Mouse (Mus musculus): ENCODE measurements around the gene Cldnd2. TPM values are rescaled to one million over a fixed set of nuclear protein-coding genes. Genes with fewer than 3 reads are reported as not detected.

The Cldnd2 gene
- polyA plus RNA-seq, 1 experiment from 2014 or later, result not detected

- H3K27me3 ChIP-seq (ENCODE audit: control insufficient read depth, insufficient read depth, low read length), result peaks cover 11% of the 10 kb centered on the region; the same call in 1 of the 2 replicates
- H3K9me3 ChIP-seq (ENCODE audit: control insufficient read depth, low read length), result no peaks in the 10 kb centered on the region
- H3K4me3 ChIP-seq (ENCODE audit: low read depth, low read length), result no peak overlapping the region
- no peaks in the 10 kb centered on the region for H3K36me3 ChIP-seq (ENCODE audit: control insufficient read depth, insufficient read depth, low read length)
- DNase-seq (ENCODE audit: low spot score, missing footprints) (no peak), ATAC-seq (ENCODE audit: low FRiP score) (no peak)
- H3K4me1 ChIP-seq (ENCODE audit: control insufficient read depth, insufficient read depth, low read length), result no peaks in the 10 kb centered on the region
- no peak overlapping the region for H3K4me2 ChIP-seq
- no peak overlapping the region for H3K9ac ChIP-seq (ENCODE audit: low read length)
- no peak overlapping the region for H3K27ac ChIP-seq (ENCODE audit: low read depth, low read length)
- 70% methylated on average over 3 of the region's 3 CpGs for WGBS
Measured at GRCm38 (mm10) chr7:43481191-43481590, 40.6 kb downstream of the Cldnd2 start.

DNA sequence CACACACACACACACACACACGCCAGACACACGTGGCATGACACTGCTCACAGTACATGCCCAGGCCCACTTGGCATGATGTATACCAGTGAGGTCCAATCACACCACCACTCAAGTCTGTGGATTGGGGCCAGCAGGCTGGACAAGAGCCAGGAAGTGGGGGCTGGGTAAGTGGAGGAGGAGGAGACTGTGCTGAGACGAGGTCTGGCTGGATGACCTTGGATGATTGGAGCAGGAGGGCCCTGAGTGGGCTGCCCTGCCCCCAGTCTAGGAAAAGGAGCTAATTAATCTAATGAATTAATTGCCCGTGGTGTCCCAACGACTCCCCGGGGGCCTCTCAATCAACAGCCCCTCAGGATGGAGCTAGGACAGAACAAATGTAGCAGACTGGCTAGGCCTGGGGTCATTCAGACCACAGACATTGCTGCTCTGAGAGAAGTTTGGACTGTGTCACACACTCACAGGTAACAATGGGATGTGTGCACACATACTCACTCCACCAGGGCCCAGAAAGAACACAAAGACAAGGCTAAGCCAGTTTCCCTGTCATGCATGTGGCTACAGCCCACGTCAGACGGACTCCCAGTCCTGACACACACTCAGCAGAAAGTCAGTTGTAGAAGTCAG is 41.6 kb downstream of the Cldnd2 start:
- Histone ChIP-seq H3K27ac (ENCODE audit: low read depth, low read length) (no peak overlapping the region), H3K36me3 (ENCODE audit: control insufficient read depth, insufficient read depth, low read length) (no peaks in the 10 kb centered on the region), H3K4me3 (ENCODE audit: low read depth, low read length) (no peak overlapping the region), H3K9me3 (ENCODE audit: control insufficient read depth, low read length) (no peaks in the 10 kb centered on the region), H3K9ac (ENCODE audit: low read length) (no peak overlapping the region), H3K4me2 (no peak overlapping the region), H3K4me1 (ENCODE audit: control insufficient read depth, insufficient read depth, low read length) (no peaks in the 10 kb centered on the region), H3K27me3 (ENCODE audit: control insufficient read depth, insufficient read depth, low read length) (peaks cover 5% of the 10 kb centered on the region; the same call in 1 of the 2 replicates)
- ATAC-seq (ENCODE audit: low FRiP score) (peak; percentile 46), DNase-seq (ENCODE audit: low spot score, missing footprints) (peak; percentile 54)
- WGBS, result 75% methylated on average over 8 of the region's 8 CpGs

DNA sequence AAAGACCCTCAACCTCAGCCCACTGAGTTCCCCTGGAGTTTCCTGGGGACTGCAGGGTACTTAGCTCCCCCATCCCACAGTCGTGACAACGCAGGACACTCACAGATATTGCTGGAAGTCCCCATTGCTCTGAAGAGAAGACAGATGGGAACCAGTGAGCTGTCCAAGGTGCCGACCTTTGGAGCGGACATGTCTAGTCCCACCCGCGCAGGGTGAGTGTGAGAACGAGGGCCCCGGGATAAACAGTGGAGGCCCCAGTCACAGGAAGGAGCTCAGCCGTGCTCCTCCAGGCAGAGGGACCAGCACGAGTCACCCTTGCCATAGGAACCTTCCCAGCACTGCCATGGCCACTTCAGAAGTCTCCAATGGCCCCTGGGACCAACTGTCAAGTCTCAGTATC is 42.7 kb downstream of the Cldnd2 start:
- no peak overlapping the region for H3K4me3 ChIP-seq (ENCODE audit: low read depth, low read length)
- H3K9me3 ChIP-seq (ENCODE audit: control insufficient read depth, low read length), result no peaks in the 10 kb centered on the region
- no peak overlapping the region for H3K9ac ChIP-seq (ENCODE audit: low read length)
- peak; percentile 57 for DNase-seq (ENCODE audit: low spot score, missing footprints)
- no peaks in the 10 kb centered on the region for H3K27me3 ChIP-seq (ENCODE audit: control insufficient read depth, insufficient read depth, low read length)
- WGBS, result 28% methylated on average over 10 of the region's 10 CpGs
- H3K4me2 ChIP-seq, result no peak overlapping the region
- H3K27ac ChIP-seq (ENCODE audit: low read depth, low read length), result no peak overlapping the region
- no peak for ATAC-seq (ENCODE audit: low FRiP score)
- no peaks in the 10 kb centered on the region for H3K36me3 ChIP-seq (ENCODE audit: control insufficient read depth, insufficient read depth, low read length)
- H3K4me1 ChIP-seq (ENCODE audit: control insufficient read depth, insufficient read depth, low read length), result no peaks in the 10 kb centered on the region

GRCm38 (mm10) chr7:43488646-43489045 is 48.1 kb downstream of the Cldnd2 start:
- Histone ChIP-seq H3K27ac (ENCODE audit: low read depth, low read length) (no peak overlapping the region), H3K9ac (ENCODE audit: low read length) (0 out of 2 replicates have a peak overlapping the region, but pooled peaks have one; percentile 24)

GRCm38 (mm10) chr7:43489631-43490125 is 49.1 kb downstream of the Cldnd2 start, which contains the start of gene Iglon5:
Gene Iglon5 (minus strand): TSS chr7:43490075.
- Histone ChIP-seq H3K27me3 (ENCODE audit: control insufficient read depth, insufficient read depth, low read length) (no peaks in the 10 kb centered on the region), H3K4me1 (ENCODE audit: control insufficient read depth, insufficient read depth, low read length) (no peaks in the 10 kb centered on the region; the same call in 1 of the 2 replicates), H3K36me3 (ENCODE audit: control insufficient read depth, insufficient read depth, low read length) (no peaks in the 10 kb centered on the region), H3K27ac (ENCODE audit: low read depth, low read length) (peak within 1 kb of the TSS; percentile 67), H3K9me3 (ENCODE audit: control insufficient read depth, low read length) (no peaks in the 10 kb centered on the region), H3K4me3 (ENCODE audit: low read depth, low read length) (peak within 1 kb of the TSS; percentile 62), H3K9ac (ENCODE audit: low read length) (peak within 1 kb of the TSS; percentile 86), H3K4me2 (peak within 1 kb of the TSS; percentile 75)
- peak; percentile 94 for DNase-seq (ENCODE audit: low spot score, missing footprints)
- 3% methylated on average over 16 of the region's 41 CpGs for WGBS
- peak; percentile 77 for ATAC-seq (ENCODE audit: low FRiP score)

More at GRCm38 (mm10) chr7:43488646-43489045, 48.1 kb downstream of the Cldnd2 start:
- H3K27me3 ChIP-seq (ENCODE audit: control insufficient read depth, insufficient read depth, low read length), result no peaks in the 10 kb centered on the region
- peak overlapping the region; percentile 62 for H3K4me3 ChIP-seq (ENCODE audit: low read depth, low read length)
- DNase-seq (ENCODE audit: low spot score, missing footprints) (peak; percentile 83), ATAC-seq (ENCODE audit: low FRiP score) (no peak)
- peak overlapping the region; percentile 75; the same call in 1 of the 2 replicates for H3K4me2 ChIP-seq
- H3K9me3 ChIP-seq (ENCODE audit: control insufficient read depth, low read length), result no peaks in the 10 kb centered on the region
- no peaks in the 10 kb centered on the region; the same call in 1 of the 2 replicates for H3K4me1 ChIP-seq (ENCODE audit: control insufficient read depth, insufficient read depth, low read length)
- H3K36me3 ChIP-seq (ENCODE audit: control insufficient read depth, insufficient read depth, low read length), result no peaks in the 10 kb centered on the region
- WGBS, result 42% methylated on average over 5 of the region's 5 CpGs

GRCm38 (mm10) chr7:43490182-43490584 is 49.6 kb downstream of the Cldnd2 start:
- Histone ChIP-seq H3K27me3 (ENCODE audit: control insufficient read depth, insufficient read depth, low read length) (no peaks in the 10 kb centered on the region), H3K4me1 (ENCODE audit: control insufficient read depth, insufficient read depth, low read length) (no peaks in the 10 kb centered on the region; the same call in 1 of the 2 replicates), H3K36me3 (ENCODE audit: control insufficient read depth, insufficient read depth, low read length) (no peaks in the 10 kb centered on the region), H3K4me3 (ENCODE audit: low read depth, low read length) (peak overlapping the region; percentile 62), H3K9ac (ENCODE audit: low read length) (peak overlapping the region; percentile 86), H3K27ac (ENCODE audit: low read depth, low read length) (peak overlapping the region; percentile 67), H3K4me2 (peak overlapping the region; percentile 75), H3K9me3 (ENCODE audit: control insufficient read depth, low read length) (no peaks in the 10 kb centered on the region)
- ATAC-seq (ENCODE audit: low FRiP score), result peak; percentile 93
- peak; percentile 97 for DNase-seq (ENCODE audit: low spot score, missing footprints)
- WGBS, result 0% methylated on average over 6 of the region's 13 CpGs

DNA sequence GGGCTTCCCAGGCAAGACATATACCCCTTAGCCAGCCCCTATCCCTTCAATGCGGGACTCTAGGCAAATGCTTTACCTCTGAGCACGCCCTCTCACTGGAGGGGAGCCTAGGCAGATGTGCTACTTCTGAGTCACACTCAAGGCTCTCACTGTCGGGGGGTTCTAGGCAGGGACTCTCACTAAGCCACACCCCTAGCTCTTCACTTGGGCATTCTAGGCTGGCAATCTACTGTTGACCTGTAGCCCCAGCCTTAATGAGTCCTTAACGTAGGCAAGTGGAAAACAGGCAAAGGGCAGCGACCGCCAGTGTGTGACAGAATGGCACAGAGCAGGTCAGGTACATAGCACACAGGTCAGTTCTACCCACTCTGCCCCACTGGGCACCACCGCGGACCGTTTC is 50.3 kb downstream of the Cldnd2 start:
- Histone ChIP-seq H3K4me1 (ENCODE audit: control insufficient read depth, insufficient read depth, low read length) (no peaks in the 10 kb centered on the region; the same call in 1 of the 2 replicates), H3K9me3 (ENCODE audit: control insufficient read depth, low read length) (no peaks in the 10 kb centered on the region), H3K27ac (ENCODE audit: low read depth, low read length) (no peak overlapping the region), H3K4me2 (peak overlapping the region; percentile 75; the same call in 1 of the 2 replicates), H3K4me3 (ENCODE audit: low read depth, low read length) (no peak overlapping the region), H3K27me3 (ENCODE audit: control insufficient read depth, insufficient read depth, low read length) (no peaks in the 10 kb centered on the region), H3K9ac (ENCODE audit: low read length) (no peak overlapping the region), H3K36me3 (ENCODE audit: control insufficient read depth, insufficient read depth, low read length) (no peaks in the 10 kb centered on the region)
- DNase-seq (ENCODE audit: low spot score, missing footprints), result peak; percentile 85
- 70% methylated on average over 9 of the region's 9 CpGs for WGBS
- no peak; the same call in 1 of the 2 replicates for ATAC-seq (ENCODE audit: low FRiP score)

Small RNA genes within 50 kb of the gene (microRNA-seq; reads per million reads assigned to microRNA genes)
- gene Mir7051, result 2.7 reads per million, percentile 10 among the genes with 10 or more reads in this experiment

Other genes with a start within 250 kb of the Cldnd2 start
- 14.9 and 15.7 TPM in 2 replicates for gene Zfp715, start 127.5 kb upstream of the Cldnd2 start, polyA plus RNA-seq (2014; fragmentation: Nextera tagmentation; extraction: Ambion mirVana)
- 0.23 and 0.55 TPM in 2 replicates for gene Siglecf, start 89.4 kb upstream of the Cldnd2 start, polyA plus RNA-seq (2014; fragmentation: Nextera tagmentation; extraction: Ambion mirVana)
- not detected in 2 replicates for gene Siglecg, start 32.6 kb upstream of the Cldnd2 start, polyA plus RNA-seq (2014; fragmentation: Nextera tagmentation; extraction: Ambion mirVana)
- gene Lim2, start 13.1 kb upstream of the Cldnd2 start, polyA plus RNA-seq (2014; fragmentation: Nextera tagmentation; extraction: Ambion mirVana), result 0.20 TPM in 1 of 2 replicates, not detected in the other
- 0.19 TPM in 1 of 2 replicates, not detected in the other for gene Nkg7, start 3.7 kb upstream of the Cldnd2 start, polyA plus RNA-seq (2014; fragmentation: Nextera tagmentation; extraction: Ambion mirVana)
- gene Etfb, start 3.3 kb downstream of the Cldnd2 start, polyA plus RNA-seq (2014; fragmentation: Nextera tagmentation; extraction: Ambion mirVana), result 187 and 202 TPM in 2 replicates
- gene Gm45233, start 3.3 kb downstream of the Cldnd2 start, polyA plus RNA-seq (2014; fragmentation: Nextera tagmentation; extraction: Ambion mirVana), result 0.46 TPM in 1 of 2 replicates, not detected in the other
- 2.2 and 2.4 TPM in 2 replicates for gene Vsig10l, start 22.4 kb downstream of the Cldnd2 start, polyA plus RNA-seq (2014; fragmentation: Nextera tagmentation; extraction: Ambion mirVana)
- gene Iglon5, start 49.3 kb downstream of the Cldnd2 start, polyA plus RNA-seq (2014; fragmentation: Nextera tagmentation; extraction: Ambion mirVana), result 2.3 and 3.1 TPM in 2 replicates
- gene 4931406B18Rik, start 65.2 kb downstream of the Cldnd2 start, polyA plus RNA-seq (2014; fragmentation: Nextera tagmentation; extraction: Ambion mirVana), result not detected in 2 replicates
- 0.63 and 0.70 TPM in 2 replicates for gene Cd33, start 103.6 kb downstream of the Cldnd2 start, polyA plus RNA-seq (2014; fragmentation: Nextera tagmentation; extraction: Ambion mirVana)
- gene Zfp658, start 121.5 kb downstream of the Cldnd2 start, polyA plus RNA-seq (2014; fragmentation: Nextera tagmentation; extraction: Ambion mirVana), result 6.7 and 8.7 TPM in 2 replicates
- gene Zfp719, start 138.8 kb downstream of the Cldnd2 start, polyA plus RNA-seq (2014; fragmentation: Nextera tagmentation; extraction: Ambion mirVana), result 17.3 and 17.9 TPM in 2 replicates
- gene Zfp819, start 166.4 kb downstream of the Cldnd2 start, polyA plus RNA-seq (2014; fragmentation: Nextera tagmentation; extraction: Ambion mirVana), result 0.23 and 0.64 TPM in 2 replicates
- gene Ceacam18, start 193.9 kb downstream of the Cldnd2 start, polyA plus RNA-seq (2014; fragmentation: Nextera tagmentation; extraction: Ambion mirVana), result not detected in 2 replicates
- gene Siglece, start 219.4 kb downstream of the Cldnd2 start, polyA plus RNA-seq (2014; fragmentation: Nextera tagmentation; extraction: Ambion mirVana), result 0.26 and 0.51 TPM in 2 replicates
- gene Ctu1, start 231.2 kb downstream of the Cldnd2 start, polyA plus RNA-seq (2014; fragmentation: Nextera tagmentation; extraction: Ambion mirVana), result 9.3 and 9.9 TPM in 2 replicates
- not detected in 2 replicates for gene Klk14, start 249.6 kb downstream of the Cldnd2 start, polyA plus RNA-seq (2014; fragmentation: Nextera tagmentation; extraction: Ambion mirVana)